Mouse (Mus musculus) forebrain, embryonic 10.5 days (tissue): ENCODE data around the gene Slc15a1. TPM values are rescaled to one million over a fixed set of nuclear protein-coding genes. Genes with fewer than 3 reads are reported as not detected.

ENCODE experiments used
- DNase-seq: peaks from one replicate; pipeline ENCODE4 v3.0.0-alpha.2; 2017; ENCODE audit warnings: low spot score; ENCODE audit errors: extremely low spot score
- H3K27ac ChIP-seq: fragments of 300-500 bp; sonication (generic); 2 replicates; pipeline ENCODE4 v1.5.1; 2016; ENCODE audit warnings: mild to moderate bottlenecking
- H3K27me3 ChIP-seq: fragments of 300-500 bp; sonication (generic); 2 replicates; pipeline ENCODE4 v1.6.1; 2016; ENCODE audit warnings: mild to moderate bottlenecking; ENCODE audit not compliant: poor library complexity, severe bottlenecking
- H3K36me3 ChIP-seq: fragments of 300-500 bp; sonication (generic); replicated peaks from 2 replicates; pipeline ENCODE4 v1.6.1; 2016; ENCODE audit warnings: mild to moderate bottlenecking, moderate library complexity
- H3K4me1 ChIP-seq: fragments of 300-500 bp; sonication (generic); 2 replicates; pipeline ENCODE4 v1.6.1; 2016
- H3K4me3 ChIP-seq: fragments of 300-500 bp; sonication (generic); 2 replicates; pipeline ENCODE4 v1.5.1; 2016; ENCODE audit warnings: mild to moderate bottlenecking, moderate library complexity
- H3K9me3 ChIP-seq: fragments of 300-500 bp; sonication (generic); 2 replicates; pipeline ENCODE4 v1.6.1; 2016; ENCODE audit warnings: mild to moderate bottlenecking, moderate library complexity
- WGBS: fragments of 180-500 bp; shearing (Covaris S2); methylation state at CpG from one replicate; pipeline ENCODE4 v1.1.7; 2016; 5-methylcytosine and 5-hydroxymethylcytosine counted together
- polyA plus RNA-seq: library from polyadenylated mRNA; unstranded; fragments of >200 nt; fragmentation: Nextera tagmentation; extraction: Ambion mirVana; gene quantifications from 2 replicates; pipeline ENCODE4 v1.2.1, GENCODE M21; 2016

Slc15a1 gene
- polyA plus RNA-seq, 1 experiment from 2014 or later = not detected

DNA sequence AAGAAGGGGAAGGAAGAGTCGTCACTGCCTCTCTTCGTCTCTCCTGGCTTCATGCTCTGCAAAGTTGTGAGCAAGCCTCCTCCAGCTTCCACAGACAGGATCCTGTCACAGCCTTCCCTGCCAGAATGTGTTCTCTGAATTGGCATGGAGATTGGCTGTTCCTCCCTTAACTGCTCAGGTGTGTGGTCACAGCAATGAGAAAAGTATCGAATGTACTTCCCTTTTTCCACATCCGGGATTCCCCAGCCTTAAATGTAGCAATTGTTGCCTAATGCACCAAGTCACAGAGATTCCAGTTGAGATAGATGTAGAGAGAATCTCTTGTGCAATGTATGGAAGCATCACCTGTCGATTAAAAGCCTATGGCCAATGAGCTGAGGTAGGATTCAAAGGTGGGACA, 11.8 kb upstream of the Slc15a1 start:
- Histone ChIP-seq H3K27me3 (no peaks in the 10 kb centered on the region), H3K36me3 (no peaks in the 10 kb centered on the region), H3K4me3 (no peak overlapping the region), H3K9me3 (no peaks in the 10 kb centered on the region), H3K27ac (no peak overlapping the region), H3K4me1 (no peaks in the 10 kb centered on the region)
- 87% methylated on average over 5 of the region's 5 CpGs for WGBS
- DNase-seq = no peak

DNA sequence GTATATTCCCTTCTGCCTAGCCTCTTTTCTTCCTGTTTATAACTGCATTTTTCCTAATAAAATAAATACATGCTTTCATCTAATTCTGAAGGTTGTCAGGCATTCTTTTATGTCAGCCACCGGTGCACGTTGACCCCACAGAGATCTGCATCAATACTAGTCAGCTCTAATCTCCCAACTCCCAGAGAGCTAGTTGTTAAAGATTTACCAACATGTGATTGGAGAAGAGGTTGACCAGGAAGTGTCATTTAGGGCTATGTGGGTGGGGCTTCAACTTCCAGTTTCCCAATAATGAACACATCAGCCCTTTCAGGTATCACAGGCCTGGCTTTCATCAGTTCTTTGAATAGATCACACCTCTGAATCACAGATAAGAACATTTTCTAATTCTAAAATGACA, 3.9 kb upstream of the Slc15a1 start:
- WGBS = 83% methylated on average over 2 of the region's 2 CpGs
- no peak overlapping the region for H3K4me3 ChIP-seq
- no peak for DNase-seq
- H3K36me3 ChIP-seq = no peaks in the 10 kb centered on the region
- peaks cover 20% of the 10 kb centered on the region for H3K4me1 ChIP-seq
- H3K27ac ChIP-seq = no peak overlapping the region
- no peaks in the 10 kb centered on the region; the same call in 1 of the 2 replicates for H3K9me3 ChIP-seq
- peaks cover 37% of the 10 kb centered on the region for H3K27me3 ChIP-seq

DNA sequence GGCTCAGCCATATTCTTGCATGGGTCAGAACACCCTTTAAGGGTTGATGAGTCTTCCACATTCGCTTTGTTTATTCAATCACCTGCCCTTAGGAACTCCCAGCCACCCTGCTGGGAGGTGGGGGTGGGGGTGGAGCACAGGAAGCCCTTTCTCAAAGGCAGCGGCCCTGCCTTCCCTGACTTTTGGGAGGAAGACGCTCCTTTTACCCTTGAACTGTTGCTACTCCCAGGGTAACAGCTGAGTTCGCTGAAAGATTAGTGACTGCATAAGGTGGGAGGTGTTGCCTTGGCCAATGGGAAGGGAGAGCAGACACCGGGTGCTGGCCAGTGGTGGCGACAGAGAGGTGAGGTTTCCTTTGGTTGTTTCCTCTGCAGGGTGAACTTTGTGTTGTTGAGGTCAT, 1.3 kb upstream of the Slc15a1 start:
- H3K4me1 ChIP-seq = peaks cover 20% of the 10 kb centered on the region
- H3K36me3 ChIP-seq = no peaks in the 10 kb centered on the region
- no peak overlapping the region for H3K4me3 ChIP-seq
- peaks cover 51% of the 10 kb centered on the region for H3K27me3 ChIP-seq
- H3K27ac ChIP-seq = no peak overlapping the region
- DNase-seq = no peak
- H3K9me3 ChIP-seq = no peaks in the 10 kb centered on the region; the same call in 1 of the 2 replicates
- 15% methylated on average over 6 of the region's 6 CpGs for WGBS

GRCm38 (mm10) chr14:121505485-121505860, 421 bp upstream of the Slc15a1 start:
- H3K36me3 ChIP-seq = no peaks in the 10 kb centered on the region
- H3K9me3 ChIP-seq = no peaks in the 10 kb centered on the region
- H3K27me3 ChIP-seq = peaks cover 51% of the 10 kb centered on the region
- peak overlapping the region; percentile 43 for H3K4me3 ChIP-seq
- no peak overlapping the region for H3K27ac ChIP-seq
- DNase-seq = peak; percentile 22
- WGBS = 21% methylated on average over 9 of the region's 9 CpGs
- H3K4me1 ChIP-seq = peaks cover 20% of the 10 kb centered on the region

GRCm38 (mm10) chr14:121500577-121500976, 4.5 kb downstream of the Slc15a1 start:
- Histone ChIP-seq H3K27me3 (peaks cover 31% of the 10 kb centered on the region), H3K4me1 (peaks cover 15% of the 10 kb centered on the region), H3K4me3 (no peak overlapping the region), H3K27ac (no peak overlapping the region), H3K9me3 (no peaks in the 10 kb centered on the region), H3K36me3 (no peaks in the 10 kb centered on the region)
- DNase-seq = no peak
- WGBS = 91% methylated on average over 2 of the region's 2 CpGs

DNA sequence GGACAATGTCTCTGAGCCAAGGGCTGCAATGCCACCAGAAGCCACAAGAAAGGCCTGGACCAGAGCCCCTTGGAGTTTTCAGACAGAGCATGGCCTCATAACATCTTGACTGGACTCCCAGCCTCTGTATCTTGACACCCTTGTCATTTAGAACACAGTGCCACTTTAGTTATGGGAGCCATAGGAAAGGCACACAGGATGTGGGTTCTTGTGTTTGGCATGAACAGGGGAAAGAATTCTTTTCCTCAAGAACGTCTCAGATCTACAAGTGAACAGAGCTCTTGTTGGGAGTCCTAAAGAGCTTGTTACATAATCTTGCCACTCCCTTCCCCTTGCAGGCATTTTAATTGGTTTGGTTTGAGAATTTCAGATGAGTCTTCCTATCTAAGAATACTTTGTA, 5.3 kb downstream of the Slc15a1 start:
- Histone ChIP-seq H3K36me3 (no peaks in the 10 kb centered on the region), H3K9me3 (no peaks in the 10 kb centered on the region), H3K27ac (no peak overlapping the region), H3K4me3 (no peak overlapping the region), H3K4me1 (peaks cover 7% of the 10 kb centered on the region), H3K27me3 (peaks cover 23% of the 10 kb centered on the region)
- no peak for DNase-seq
- 61% methylated on average over 1 of the region's 1 CpGs for WGBS

- no peak for DNase-seq
- H3K4me1 ChIP-seq = peaks cover 3% of the 10 kb centered on the region; the same call in 1 of the 2 replicates
- no peaks in the 10 kb centered on the region for H3K36me3 ChIP-seq
- H3K4me3 ChIP-seq = no peak overlapping the region
- no peaks in the 10 kb centered on the region for H3K9me3 ChIP-seq
- 0 out of 2 replicates have a peak, but pooled peaks cover 4% of the 10 kb centered on the region for H3K27me3 ChIP-seq
- 74% methylated on average over 1 of the region's 1 CpGs for WGBS
- no peak overlapping the region for H3K27ac ChIP-seq
Measured at GRCm38 (mm10) chr14:121497800-121498199, 7.3 kb downstream of the Slc15a1 start.

DNA sequence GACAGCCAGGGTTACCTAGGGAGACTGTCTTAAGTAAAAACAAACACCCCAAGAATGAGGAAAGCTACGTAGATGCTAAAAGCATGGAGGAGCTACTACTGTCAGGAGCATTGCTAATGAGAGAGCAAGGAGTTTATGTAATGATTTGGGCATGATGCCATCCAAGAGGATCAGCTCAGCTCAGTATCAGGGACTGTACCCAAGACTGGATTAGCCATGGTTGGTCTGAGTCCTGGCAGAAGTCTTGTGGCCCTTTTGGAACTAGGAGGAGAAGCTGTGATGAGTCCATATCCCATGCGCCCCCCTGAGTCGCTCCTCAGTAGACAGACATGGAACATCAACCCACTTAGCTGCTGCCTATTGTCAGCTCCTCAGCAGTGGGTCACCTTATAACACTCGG, 9.3 kb downstream of the Slc15a1 start:
- no peaks in the 10 kb centered on the region for H3K27me3 ChIP-seq
- no peak overlapping the region for H3K27ac ChIP-seq
- no peak overlapping the region for H3K4me3 ChIP-seq
- H3K4me1 ChIP-seq = peaks cover 13% of the 10 kb centered on the region
- no peaks in the 10 kb centered on the region for H3K36me3 ChIP-seq
- no peak for DNase-seq
- no peaks in the 10 kb centered on the region for H3K9me3 ChIP-seq
- 85% methylated on average over 4 of the region's 4 CpGs for WGBS

GRCm38 (mm10) chr14:121495120-121495519, 9.9 kb downstream of the Slc15a1 start:
- WGBS = 88% methylated on average over 2 of the region's 2 CpGs
- Histone ChIP-seq H3K36me3 (no peaks in the 10 kb centered on the region), H3K4me1 (peaks cover 13% of the 10 kb centered on the region), H3K27ac (no peak overlapping the region), H3K4me3 (no peak overlapping the region), H3K9me3 (no peaks in the 10 kb centered on the region), H3K27me3 (no peaks in the 10 kb centered on the region)
- no peak for DNase-seq

DNA sequence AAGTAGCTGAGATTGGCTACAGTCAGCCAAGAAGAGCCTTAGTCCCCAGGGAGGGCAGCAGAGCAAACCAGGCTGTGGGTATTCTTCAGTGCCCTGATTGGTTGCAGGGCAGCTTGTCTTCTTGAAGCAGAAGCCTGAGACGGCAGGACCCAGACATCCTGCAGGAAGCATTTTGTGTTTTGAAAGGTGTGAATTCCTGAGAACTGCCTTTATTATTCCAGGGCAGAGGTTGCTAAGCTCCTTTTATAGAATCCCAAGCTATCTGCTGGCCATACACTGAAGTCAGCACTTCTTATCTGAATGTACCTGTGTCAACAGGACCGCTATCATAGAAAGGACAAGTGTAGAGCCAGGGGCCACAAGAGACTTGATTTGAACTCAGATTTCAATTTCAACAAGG, 10.8 kb downstream of the Slc15a1 start:
- Histone ChIP-seq H3K27me3 (no peaks in the 10 kb centered on the region), H3K27ac (no peak overlapping the region), H3K36me3 (no peaks in the 10 kb centered on the region), H3K4me3 (no peak overlapping the region), H3K4me1 (peaks cover 13% of the 10 kb centered on the region), H3K9me3 (no peaks in the 10 kb centered on the region)
- 63% methylated on average over 2 of the region's 2 CpGs for WGBS
- DNase-seq = no peak

DNA sequence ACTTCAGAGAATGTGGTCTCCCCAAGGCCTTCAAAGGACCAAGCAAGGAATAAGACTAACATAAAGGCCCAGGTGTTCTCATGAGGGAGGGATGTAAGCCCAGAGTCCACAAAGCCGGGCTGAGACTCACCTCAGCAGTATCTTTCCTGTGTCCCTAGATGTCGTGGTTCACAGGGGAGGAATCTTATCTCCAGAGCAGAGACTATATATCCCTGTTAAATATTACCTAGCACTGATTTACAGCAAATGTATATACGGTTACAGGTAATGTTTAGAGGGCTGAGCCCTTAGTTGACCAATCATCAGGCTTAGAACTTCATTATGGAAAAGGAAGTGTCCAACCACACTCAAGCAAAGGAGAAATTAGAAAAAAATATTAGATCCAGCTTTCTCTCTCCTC, 11.3 kb downstream of the Slc15a1 start:
- DNase-seq = no peak
- Histone ChIP-seq H3K4me1 (peaks cover 13% of the 10 kb centered on the region), H3K4me3 (no peak overlapping the region), H3K27ac (no peak overlapping the region), H3K27me3 (no peaks in the 10 kb centered on the region), H3K9me3 (no peaks in the 10 kb centered on the region), H3K36me3 (no peaks in the 10 kb centered on the region)
- 80% methylated on average over 3 of the region's 3 CpGs for WGBS

- 0 out of 2 replicates have a peak overlapping the region, but pooled peaks have one; percentile 25 for H3K27ac ChIP-seq
- H3K4me3 ChIP-seq = no peak overlapping the region
- no peak for DNase-seq
- no peaks in the 10 kb centered on the region for H3K36me3 ChIP-seq
- H3K9me3 ChIP-seq = no peaks in the 10 kb centered on the region
- WGBS = 77% methylated on average over 8 of the region's 8 CpGs
- peaks cover 13% of the 10 kb centered on the region for H3K4me1 ChIP-seq
- no peaks in the 10 kb centered on the region for H3K27me3 ChIP-seq
Measured at GRCm38 (mm10) chr14:121492328-121492727, 12.7 kb downstream of the Slc15a1 start.

DNA sequence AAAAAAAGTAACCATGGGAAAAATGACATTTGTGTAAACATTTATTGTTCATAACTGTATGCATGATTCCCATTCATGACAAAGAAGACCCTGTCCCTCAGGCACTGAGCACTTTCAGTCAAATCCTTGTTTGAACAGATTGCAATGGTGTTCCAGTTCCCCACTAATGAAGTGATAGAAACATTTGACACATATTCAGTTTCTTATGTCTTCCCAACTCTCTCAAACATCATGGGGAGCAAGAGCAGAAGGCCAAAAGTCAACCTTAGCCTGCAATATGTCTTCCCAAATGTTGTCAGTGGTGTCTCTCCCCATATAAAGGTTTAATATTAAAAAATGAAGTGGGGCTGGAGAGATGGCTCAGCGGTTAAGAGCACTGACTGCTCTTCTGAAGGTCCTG, 19.3 kb downstream of the Slc15a1 start:
- WGBS = 96% methylated on average over 1 of the region's 1 CpGs
- H3K4me3 ChIP-seq = no peak overlapping the region
- no peaks in the 10 kb centered on the region for H3K36me3 ChIP-seq
- no peaks in the 10 kb centered on the region for H3K9me3 ChIP-seq
- no peak for DNase-seq
- H3K27me3 ChIP-seq = no peaks in the 10 kb centered on the region
- H3K4me1 ChIP-seq = no peaks in the 10 kb centered on the region
- no peak overlapping the region for H3K27ac ChIP-seq

GRCm38 (mm10) chr14:121484436-121484835, 20.6 kb downstream of the Slc15a1 start:
- no peaks in the 10 kb centered on the region for H3K36me3 ChIP-seq

More at GRCm38 (mm10) chr14:121484436-121484835, 20.6 kb downstream of the Slc15a1 start:
- H3K4me1 ChIP-seq = no peaks in the 10 kb centered on the region
- H3K27me3 ChIP-seq = no peaks in the 10 kb centered on the region
- no peak overlapping the region for H3K4me3 ChIP-seq
- no peak overlapping the region for H3K27ac ChIP-seq
- DNase-seq = no peak
- H3K9me3 ChIP-seq = no peaks in the 10 kb centered on the region
- 92% methylated on average over 3 of the region's 3 CpGs for WGBS
